Mouse (Mus musculus): Measurements from ENCODE around the gene Itgav. TPM values are rescaled to one million over a fixed set of nuclear protein-coding genes. Genes with fewer than 3 reads are reported as not detected.

Itgav gene
- polyA plus RNA-seq (2012; rRNA removed) (3.1 and 4.1 TPM in 2 replicates), polyA plus RNA-seq (2014; fragmentation: Nextera tagmentation; extraction: Ambion mirVana) (11.2 and 13.1 TPM in 2 replicates)

DNA sequence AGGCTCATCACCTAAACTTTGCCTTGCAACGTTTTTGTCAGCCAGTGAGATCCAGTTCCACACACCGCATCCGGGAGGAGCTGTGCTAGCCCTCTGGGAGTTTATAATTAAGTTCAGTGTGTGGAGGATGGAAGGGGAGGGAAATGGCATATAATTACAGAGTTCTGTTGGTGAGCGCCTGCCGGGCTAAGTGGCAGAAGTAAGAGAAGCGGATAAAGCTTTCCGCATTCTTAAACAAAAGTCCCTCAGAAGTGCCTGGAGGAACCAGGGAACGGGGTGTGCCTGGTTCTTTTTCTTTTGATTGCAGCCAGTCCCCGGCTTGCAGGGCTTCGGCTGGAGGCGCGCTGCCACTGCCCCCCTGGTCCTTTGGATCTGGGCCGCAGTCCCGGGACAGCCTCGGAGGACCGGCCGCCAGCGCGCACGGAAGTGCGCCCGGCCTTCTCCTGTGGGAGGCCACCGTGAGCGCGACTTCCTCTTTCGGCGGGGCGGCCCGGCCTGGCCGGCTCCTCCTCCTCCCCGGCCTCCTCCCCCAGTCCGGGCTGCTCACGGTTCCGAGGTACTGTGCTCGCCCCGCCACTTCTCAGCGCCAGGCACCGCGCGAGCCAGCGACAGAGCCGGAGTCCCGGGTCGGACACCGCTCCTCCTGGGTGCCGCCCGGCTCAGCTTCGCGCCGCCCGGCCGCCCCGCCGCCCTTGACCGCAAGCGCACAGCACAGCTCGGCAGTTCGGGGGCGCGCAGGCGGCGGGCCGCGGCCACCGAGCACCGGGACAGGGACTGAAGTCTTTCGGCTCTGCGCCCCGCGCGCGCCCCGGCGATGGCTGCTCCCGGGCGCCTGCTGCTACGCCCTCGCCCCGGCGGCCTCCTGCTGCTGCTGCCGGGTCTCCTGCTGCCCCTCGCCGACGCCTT is at the start of gene Itgav:
Gene Itgav (plus strand): TSS at position 477 of the 906 bp plus-strand sequence.
- no peaks in the 10 kb centered on the region for H3K36me3 ChIP-seq (replicated peaks; ENCODE audit: control insufficient read depth, insufficient read depth, low read depth)
- under 1% methylated on average over 74 of the region's 84 CpGs for WGBS (ENCODE audit: insufficient replicate concordance)

DNA sequence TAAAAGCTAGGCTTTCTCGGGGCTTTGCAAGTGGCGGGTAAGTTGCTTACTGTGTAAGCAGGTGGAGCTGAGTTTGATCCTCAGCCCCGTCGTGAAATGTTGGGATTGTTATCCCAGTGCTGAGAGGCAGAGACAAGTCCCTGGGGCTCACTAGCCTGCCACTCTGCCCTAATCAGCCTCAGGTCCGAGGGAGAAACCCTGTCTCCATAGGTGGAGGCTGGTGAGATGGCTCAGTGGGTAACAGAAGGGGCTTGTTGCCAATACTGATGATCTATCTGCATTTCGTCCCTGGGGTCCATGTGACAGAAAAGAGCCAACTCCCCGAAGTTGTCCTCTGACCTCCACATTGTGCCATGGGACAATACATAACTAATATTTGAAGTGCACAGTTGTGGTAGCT is 49.8 kb upstream of the Itgav start:
- Histone ChIP-seq H3K36me3 (replicated peaks; ENCODE audit: control insufficient read depth, insufficient read depth, low read depth) (no peaks in the 10 kb centered on the region), H3K4me1 (replicated peaks; ENCODE audit: control insufficient read depth in 2 of 2, insufficient read depth in 2 of 2, low read length in 1 of 2) (no peaks in the 10 kb centered on the region), H3K9me3 (ENCODE audit: control insufficient read depth, low read length) (no peaks in the 10 kb centered on the region), H3K27me3 (ENCODE audit: control insufficient read depth, insufficient read depth, low read length) (no peaks in the 10 kb centered on the region), H3K4me3 (ENCODE audit: insufficient read depth in 1 of 2, low read depth in 2 of 2, low read length in 2 of 2) (no peak overlapping the region), H3K4me2 (ENCODE audit: low read depth) (no peak overlapping the region), H3K9ac (replicated peaks) (no peak overlapping the region), H3K27ac (no peak overlapping the region)
- DNase-seq (ENCODE audit: low read depth in 3 of 3, low spot score in 3 of 3) (no peak), ATAC-seq (ENCODE audit: insufficient read depth) (no peak)
- WGBS (ENCODE audit: insufficient replicate concordance): 79% methylated on average over 7 of the region's 7 CpGs
- TF ChIP-seq CTCF (IDR thresholded peaks at IDR 0.05; ENCODE audit: low read depth) (no peak), EP300 (IDR thresholded peaks at IDR 0.05; ENCODE audit: low read depth) (no peak)

More for the DNA sequence above, at the start of gene Itgav:
- H3K4me1 ChIP-seq (replicated peaks; ENCODE audit: control insufficient read depth in 2 of 2, insufficient read depth in 2 of 2, low read length in 1 of 2): peaks cover 0 to 2% of the 10 kb centered on the region in 2 experiments; a peak in 1 of 4 replicates
- H3K9ac ChIP-seq (replicated peaks): peak within 1 kb of the TSS; percentile 49
- TF ChIP-seq CTCF (IDR thresholded peaks at IDR 0.05; ENCODE audit: low read depth) (no peak), EP300 (IDR thresholded peaks at IDR 0.05; ENCODE audit: low read depth) (no peak)
- no peak within 1 kb of the TSS; the same call in 1 of the 2 replicates for H3K27ac ChIP-seq
- ATAC-seq (ENCODE audit: insufficient read depth) (peak; percentile 92), DNase-seq (ENCODE audit: low read depth in 3 of 3, low spot score in 3 of 3) (peak; percentile 34 to 41 (median 40))
- peak within 1 kb of the TSS; percentile 67 to 79 for H3K4me3 ChIP-seq (ENCODE audit: insufficient read depth in 1 of 2, low read depth in 2 of 2, low read length in 2 of 2)
- H3K27me3 ChIP-seq (ENCODE audit: control insufficient read depth, insufficient read depth, low read length): peaks cover 8% of the 10 kb centered on the region
- no peaks in the 10 kb centered on the region for H3K9me3 ChIP-seq (ENCODE audit: control insufficient read depth, low read length)
- peak within 1 kb of the TSS; percentile 49 for H3K4me2 ChIP-seq (ENCODE audit: low read depth)

DNA sequence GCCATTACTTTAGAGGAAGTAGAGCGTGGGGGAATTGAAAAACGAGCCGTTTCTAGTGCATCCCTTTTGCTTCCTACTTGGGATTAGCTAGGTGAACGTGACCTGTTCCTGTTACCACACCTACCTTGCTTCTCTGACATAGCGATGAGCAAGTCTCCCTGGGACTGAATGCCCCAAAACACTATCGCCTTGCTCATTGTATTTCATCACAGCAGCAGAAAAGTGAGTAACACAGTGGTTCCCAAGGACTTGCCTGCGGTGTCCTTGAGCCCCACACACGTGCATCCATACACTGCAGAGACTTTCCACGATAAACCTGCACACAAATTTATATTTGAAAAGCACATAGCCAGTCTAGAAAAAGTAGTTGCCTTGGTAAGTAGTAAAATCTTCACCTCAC is 49.3 kb upstream of the Itgav start:
- no peak overlapping the region for H3K4me2 ChIP-seq (ENCODE audit: low read depth)
- no peaks in the 10 kb centered on the region for H3K4me1 ChIP-seq (replicated peaks; ENCODE audit: control insufficient read depth in 2 of 2, insufficient read depth in 2 of 2, low read length in 1 of 2)
- H3K4me3 ChIP-seq (ENCODE audit: insufficient read depth in 1 of 2, low read depth in 2 of 2, low read length in 2 of 2): no peak overlapping the region
- WGBS (ENCODE audit: insufficient replicate concordance): 78% methylated on average over 9 of the region's 9 CpGs
- no peaks in the 10 kb centered on the region for H3K36me3 ChIP-seq (replicated peaks; ENCODE audit: control insufficient read depth, insufficient read depth, low read depth)
- H3K27ac ChIP-seq: no peak overlapping the region
- H3K9me3 ChIP-seq (ENCODE audit: control insufficient read depth, low read length): no peaks in the 10 kb centered on the region
- no peaks in the 10 kb centered on the region for H3K27me3 ChIP-seq (ENCODE audit: control insufficient read depth, insufficient read depth, low read length)
- no peak overlapping the region for H3K9ac ChIP-seq (replicated peaks)
- ATAC-seq (ENCODE audit: insufficient read depth) (no peak), DNase-seq (ENCODE audit: low read depth in 3 of 3, low spot score in 3 of 3) (no peak)
- TF ChIP-seq CTCF (IDR thresholded peaks at IDR 0.05; ENCODE audit: low read depth): no peak
- no peak for TF ChIP-seq EP300 (IDR thresholded peaks at IDR 0.05; ENCODE audit: low read depth)

DNA sequence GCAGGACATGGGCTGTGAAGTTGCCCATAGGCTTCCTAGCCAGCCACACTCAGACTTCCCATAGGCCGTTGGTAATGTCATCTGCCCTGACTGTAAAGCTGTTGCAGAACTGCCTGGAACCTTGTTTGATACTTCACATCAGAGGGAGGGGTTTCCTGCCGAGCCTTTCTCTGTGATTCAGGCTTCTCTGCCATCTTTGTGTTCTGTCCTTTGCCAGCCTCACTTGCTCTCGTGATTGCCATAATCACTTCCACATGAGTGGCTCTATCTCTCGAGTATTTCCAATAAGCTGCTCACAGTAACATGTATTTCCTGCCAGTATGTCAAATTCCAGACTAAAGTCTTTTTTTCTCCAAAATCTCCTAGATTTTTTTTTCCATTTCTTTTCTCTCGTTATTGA is 48.5 kb upstream of the Itgav start:
- H3K4me2 ChIP-seq (ENCODE audit: low read depth): no peak overlapping the region
- TF ChIP-seq CTCF (IDR thresholded peaks at IDR 0.05; ENCODE audit: low read depth) (no peak), EP300 (IDR thresholded peaks at IDR 0.05; ENCODE audit: low read depth) (no peak)
- no peak overlapping the region for H3K4me3 ChIP-seq (ENCODE audit: insufficient read depth in 1 of 2, low read depth in 2 of 2, low read length in 2 of 2)
- 53% methylated on average over 5 of the region's 5 CpGs for WGBS (ENCODE audit: insufficient replicate concordance)
- no peaks in the 10 kb centered on the region for H3K36me3 ChIP-seq (replicated peaks; ENCODE audit: control insufficient read depth, insufficient read depth, low read depth)
- no peak for ATAC-seq (ENCODE audit: insufficient read depth)
- H3K27ac ChIP-seq: no peak overlapping the region
- DNase-seq (ENCODE audit: low read depth in 3 of 3, low spot score in 3 of 3): no peak
- no peaks in the 10 kb centered on the region for H3K4me1 ChIP-seq (replicated peaks; ENCODE audit: control insufficient read depth in 2 of 2, insufficient read depth in 2 of 2, low read length in 1 of 2)
- no peak overlapping the region for H3K9ac ChIP-seq (replicated peaks)
- no peaks in the 10 kb centered on the region for H3K9me3 ChIP-seq (ENCODE audit: control insufficient read depth, low read length)
- no peaks in the 10 kb centered on the region for H3K27me3 ChIP-seq (ENCODE audit: control insufficient read depth, insufficient read depth, low read length)

DNA sequence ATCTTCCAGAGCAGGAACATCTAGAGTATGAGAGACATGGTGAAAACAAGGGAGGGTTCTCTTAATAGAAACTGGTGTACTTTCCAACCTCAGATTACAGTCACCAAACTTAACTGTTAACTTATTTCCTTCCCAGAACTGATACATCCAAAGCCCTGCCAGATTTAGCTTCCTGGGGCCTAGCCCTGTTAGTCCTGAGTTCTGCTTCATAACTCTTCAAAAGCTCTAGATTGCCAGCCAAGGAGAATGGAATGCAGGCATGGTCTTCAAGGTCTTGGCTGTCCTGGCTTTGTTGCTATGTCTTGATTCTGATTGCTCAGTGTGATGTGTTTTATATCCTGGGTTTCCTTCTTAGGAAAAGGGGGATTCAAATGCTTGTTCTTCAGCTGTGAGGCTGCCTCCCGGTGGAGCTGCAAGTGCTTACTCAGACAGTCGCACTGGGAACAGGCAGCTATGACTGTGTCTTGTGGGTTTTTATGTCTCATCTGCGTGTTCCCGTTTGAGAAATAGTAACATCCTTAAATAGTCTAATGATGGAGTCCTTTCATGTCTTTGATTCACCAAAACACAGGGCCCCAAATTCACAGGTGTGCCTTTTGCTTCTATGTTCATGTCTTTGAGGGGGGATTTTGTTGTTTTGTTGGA is 47.8 kb upstream of the Itgav start:
- no peaks in the 10 kb centered on the region for H3K36me3 ChIP-seq (replicated peaks; ENCODE audit: control insufficient read depth, insufficient read depth, low read depth)
- H3K4me2 ChIP-seq (ENCODE audit: low read depth): no peak overlapping the region
- H3K4me3 ChIP-seq (ENCODE audit: insufficient read depth in 1 of 2, low read depth in 2 of 2, low read length in 2 of 2): no peak overlapping the region
- ATAC-seq (ENCODE audit: insufficient read depth): no peak
- no peak for TF ChIP-seq CTCF (IDR thresholded peaks at IDR 0.05; ENCODE audit: low read depth)
- no peak for TF ChIP-seq EP300 (IDR thresholded peaks at IDR 0.05; ENCODE audit: low read depth)
- no peaks in the 10 kb centered on the region for H3K9me3 ChIP-seq (ENCODE audit: control insufficient read depth, low read length)
- DNase-seq (ENCODE audit: low read depth in 3 of 3, low spot score in 3 of 3): no peak
- H3K9ac ChIP-seq (replicated peaks): no peak overlapping the region
- H3K27ac ChIP-seq: no peak overlapping the region
- H3K27me3 ChIP-seq (ENCODE audit: control insufficient read depth, insufficient read depth, low read length): no peaks in the 10 kb centered on the region
- WGBS (ENCODE audit: insufficient replicate concordance): 70% methylated on average over 4 of the region's 4 CpGs
- no peaks in the 10 kb centered on the region for H3K4me1 ChIP-seq (replicated peaks; ENCODE audit: control insufficient read depth in 2 of 2, insufficient read depth in 2 of 2, low read length in 1 of 2)
